Mouse (Mus musculus) kidney, postnatal 4 days (tissue): Measurements from ENCODE around the gene Etv2.

Experiments used
- DNase-seq, 2 experiments: peaks; one replicate each; pipeline ENCODE4 v3.0.0; 2021; ENCODE audit warnings: mixed read lengths in 2 of 2

The Etv2 gene

GRCm38 (mm10) chr7:30613529-30614112 is 22.0 kb downstream of the Etv2 start:
- peak; percentile 82 to 86 for DNase-seq

GRCm38 (mm10) chr7:30612654-30613402 is 22.8 kb downstream of the Etv2 start, which contains the start of gene Upk1a:
Upk1a (minus strand) TSS chr7:30612847.
- DNase-seq: no peak

- DNase-seq: no peak
Measured at GRCm38 (mm10) chr7:30610043-30610442, 25.6 kb downstream of the Etv2 start.

GRCm38 (mm10) chr7:30608476-30608875 is 27.2 kb downstream of the Etv2 start:
- DNase-seq: no peak

GRCm38 (mm10) chr7:30607706-30608309 is 27.8 kb downstream of the Etv2 start:
- DNase-seq: peak; percentile 79 to 84

GRCm38 (mm10) chr7:30604944-30605343 is 30.7 kb downstream of the Etv2 start:
- DNase-seq: no peak

- DNase-seq: no peak
Measured at GRCm38 (mm10) chr7:30604424-30604823, 31.2 kb downstream of the Etv2 start.

GRCm38 (mm10) chr7:30602583-30602982 is 33.1 kb downstream of the Etv2 start:
- DNase-seq: peak; percentile 63 to 74

GRCm38 (mm10) chr7:30600651-30601050 is 35.0 kb downstream of the Etv2 start:
- peak in 1 of 2 experiments; percentile 51 for DNase-seq

GRCm38 (mm10) chr7:30599933-30600353 is 35.7 kb downstream of the Etv2 start:
- peak; percentile 92 to 96 for DNase-seq

- DNase-seq: no peak
Measured at GRCm38 (mm10) chr7:30598786-30599185, 36.9 kb downstream of the Etv2 start, which contains the start of gene Zbtb32. Zbtb32 (minus strand) TSS chr7:30598909.

- no peak for DNase-seq
Measured at GRCm38 (mm10) chr7:30596811-30597210, 38.8 kb downstream of the Etv2 start.

GRCm38 (mm10) chr7:30596093-30596492 is 39.6 kb downstream of the Etv2 start:
- DNase-seq: no peak

GRCm38 (mm10) chr7:30594510-30595024 is 41.1 kb downstream of the Etv2 start:
- DNase-seq: no peak

- no peak for DNase-seq
Measured at GRCm38 (mm10) chr7:30593579-30594509, 41.8 kb downstream of the Etv2 start.

GRCm38 (mm10) chr7:30592772-30593423 is 42.8 kb downstream of the Etv2 start:
- DNase-seq: no peak

GRCm38 (mm10) chr7:30591605-30591951 is 44.1 kb downstream of the Etv2 start:
- DNase-seq: no peak

- DNase-seq: no peak
Measured at GRCm38 (mm10) chr7:30590927-30591604, 44.6 kb downstream of the Etv2 start.

- DNase-seq: peak; percentile 95
Measured at GRCm38 (mm10) chr7:30589435-30590301, 46.0 kb downstream of the Etv2 start.
